Mouse (Mus musculus) limb, embryonic 11.5 days (tissue): ENCODE results near the gene Spink4. TPM values are rescaled to one million over a fixed set of nuclear protein-coding genes. Genes with fewer than 3 reads are reported as not detected.
A peak's percentile ranks its signal among the peaks of the same experiment; 100 is the strongest.

ENCODE experiments used
- ATAC-seq: fragments of 200-750 bp; cut with Nextera tagmentation; 2 replicates; pipeline ENCODE4 v1.8.0; 2017; ENCODE audit warnings: low read depth; ENCODE audit not compliant: insufficient number of reproducible peaks, low FRiP score, low TSS enrichment
- DNase-seq: peaks from one replicate; pipeline ENCODE4 v3.0.0-alpha.2; 2015; ENCODE audit warnings: low spot score
- H3K27ac ChIP-seq: fragments of 300-500 bp; sonication (generic); replicated peaks from 2 replicates; pipeline ENCODE4 v1.5.1; 2014; ENCODE audit warnings: low read depth, mild to moderate bottlenecking, low read length
- H3K27me3 ChIP-seq: fragments of 300-500 bp; sonication (generic); 2 replicates; pipeline ENCODE4 v1.6.1; 2014; ENCODE audit warnings: mild to moderate bottlenecking, low read length, mixed read lengths; ENCODE audit not compliant: control insufficient read depth, insufficient read depth
- H3K36me3 ChIP-seq: fragments of 300-500 bp; sonication (generic); 2 replicates; pipeline ENCODE4 v1.6.1; 2014; ENCODE audit warnings: mild to moderate bottlenecking, low read length, moderate library complexity, mixed read lengths; ENCODE audit not compliant: control insufficient read depth, insufficient read depth
- H3K4me1 ChIP-seq: fragments of 300-500 bp; sonication (generic); 2 replicates; pipeline ENCODE4 v1.6.1; 2014; ENCODE audit warnings: low read length, mixed read lengths; ENCODE audit not compliant: control insufficient read depth, insufficient read depth
- H3K4me2 ChIP-seq: fragments of 300-500 bp; sonication (generic); 2 replicates; pipeline ENCODE4 v1.6.1; 2014; ENCODE audit warnings: low read depth, mild to moderate bottlenecking, moderate library complexity; ENCODE audit not compliant: severe bottlenecking
- H3K4me3 ChIP-seq: fragments of 300-500 bp; sonication (generic); 2 replicates; pipeline ENCODE4 v1.5.1; 2014; ENCODE audit warnings: low read depth, low read length
- H3K9ac ChIP-seq: fragments of 300-500 bp; sonication (generic); 2 replicates; pipeline ENCODE4 v1.6.1; 2014; ENCODE audit warnings: mild to moderate bottlenecking, low read length
- H3K9me3 ChIP-seq: fragments of 300-500 bp; sonication (generic); 2 replicates; pipeline ENCODE4 v1.6.1; 2016; ENCODE audit warnings: low read length; ENCODE audit not compliant: control insufficient read depth
- WGBS: fragments of 180-500 bp; shearing (Covaris S2); extraction: QIAGEN DNeasy Blood & Tissue Kit; methylation state at CpG from one replicate; pipeline ENCODE4 v1.1.7; 2014; 5-methylcytosine and 5-hydroxymethylcytosine counted together
- polyA plus RNA-seq: library from polyadenylated mRNA; unstranded; fragments of >200 nt; fragmentation: Nextera tagmentation; extraction: Ambion mirVana; gene quantifications from 2 replicates; pipeline ENCODE4 v1.2.1, GENCODE M21; 2014

Spink4 gene
- polyA plus RNA-seq, 1 experiment from 2014 or later: not detected

DNA sequence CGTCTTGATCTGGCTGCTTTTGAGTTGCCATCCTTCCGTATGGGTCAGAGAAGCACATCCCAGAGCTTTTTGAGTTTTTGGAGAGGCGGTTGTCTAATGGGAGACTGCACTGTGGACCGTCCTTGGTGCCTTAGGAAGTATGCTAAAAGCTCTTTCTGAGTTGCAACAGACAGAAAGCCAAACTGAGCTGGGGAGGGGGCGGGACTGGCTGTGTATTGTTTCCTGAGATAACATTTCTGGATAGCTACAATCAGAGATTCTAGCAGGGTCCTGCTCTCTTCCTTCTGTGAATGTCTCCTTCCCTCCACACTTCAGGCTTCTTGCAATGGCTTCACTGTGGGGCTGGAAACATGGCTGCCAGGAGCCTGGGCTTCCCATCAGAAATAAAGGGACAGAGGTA lies 42.3 kb upstream of the Spink4 start:
- Histone ChIP-seq H3K4me1 (peaks cover 23% of the 10 kb centered on the region), H3K36me3 (no peaks in the 10 kb centered on the region), H3K4me2 (no peak overlapping the region), H3K4me3 (no peak overlapping the region), H3K27me3 (no peaks in the 10 kb centered on the region), H3K9me3 (no peaks in the 10 kb centered on the region), H3K9ac (no peak overlapping the region), H3K27ac (peak overlapping the region; percentile 45; the same call in 1 of the 2 replicates)
- no peak for ATAC-seq
- no peak for DNase-seq
- WGBS: 85% methylated on average over 5 of the region's 5 CpGs

- H3K4me3 ChIP-seq: no peak overlapping the region
- no peak overlapping the region for H3K27ac ChIP-seq
- H3K9me3 ChIP-seq: no peaks in the 10 kb centered on the region
- H3K4me2 ChIP-seq: no peak overlapping the region
- H3K9ac ChIP-seq: no peak overlapping the region
- DNase-seq: no peak
- WGBS: 85% methylated on average over 10 of the region's 10 CpGs
- no peaks in the 10 kb centered on the region for H3K27me3 ChIP-seq
- no peak for ATAC-seq
- no peaks in the 10 kb centered on the region for H3K4me1 ChIP-seq
- H3K36me3 ChIP-seq: no peaks in the 10 kb centered on the region
These were observed 36.7 kb upstream of the Spink4 start for GRCm38 (mm10) chr4:40883200-40883599.

- ATAC-seq (no peak), DNase-seq (no peak)
- Histone ChIP-seq H3K4me2 (no peak overlapping the region), H3K9ac (no peak overlapping the region), H3K27me3 (no peaks in the 10 kb centered on the region), H3K4me3 (no peak overlapping the region), H3K27ac (no peak overlapping the region), H3K36me3 (no peaks in the 10 kb centered on the region), H3K9me3 (no peaks in the 10 kb centered on the region), H3K4me1 (no peaks in the 10 kb centered on the region)
- 79% methylated on average over 12 of the region's 12 CpGs for WGBS
These were observed 35.3 kb upstream of the Spink4 start for GRCm38 (mm10) chr4:40884282-40885165.

- 88% methylated on average over 2 of the region's 2 CpGs for WGBS
- no peak overlapping the region for H3K4me2 ChIP-seq
- H3K27ac ChIP-seq: no peak overlapping the region
- H3K4me3 ChIP-seq: no peak overlapping the region
- DNase-seq (no peak), ATAC-seq (no peak)
- H3K4me1 ChIP-seq: no peaks in the 10 kb centered on the region
- H3K9me3 ChIP-seq: no peaks in the 10 kb centered on the region
- H3K36me3 ChIP-seq: no peaks in the 10 kb centered on the region
- H3K9ac ChIP-seq: no peak overlapping the region
- no peaks in the 10 kb centered on the region for H3K27me3 ChIP-seq
These were observed 34.7 kb upstream of the Spink4 start for GRCm38 (mm10) chr4:40885166-40885525.

DNA sequence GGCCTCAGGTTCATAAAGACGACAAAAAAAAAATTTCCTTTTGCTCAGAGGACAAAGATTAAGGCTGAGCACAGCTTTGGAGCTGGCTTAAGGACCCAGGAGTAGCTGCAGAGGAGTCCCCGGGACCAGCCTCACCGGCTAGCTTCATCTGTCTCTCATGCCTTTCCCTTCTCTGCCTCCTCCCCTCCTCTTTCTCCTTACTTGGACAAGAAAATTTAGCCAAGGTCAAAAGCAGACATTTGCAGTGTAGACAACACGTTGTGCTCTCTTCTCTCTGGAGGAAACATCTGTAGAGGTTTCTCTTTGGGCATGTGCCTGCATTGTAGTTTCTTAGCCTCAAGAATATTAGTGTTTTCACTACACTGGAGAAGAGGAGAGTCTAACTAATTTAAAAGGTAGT lies 34.0 kb upstream of the Spink4 start:
- 81% methylated on average over 4 of the region's 4 CpGs for WGBS
- DNase-seq (no peak), ATAC-seq (no peak)
- Histone ChIP-seq H3K9me3 (no peaks in the 10 kb centered on the region), H3K4me3 (no peak overlapping the region), H3K36me3 (no peaks in the 10 kb centered on the region), H3K9ac (no peak overlapping the region), H3K27ac (no peak overlapping the region), H3K27me3 (no peaks in the 10 kb centered on the region), H3K4me1 (no peaks in the 10 kb centered on the region), H3K4me2 (no peak overlapping the region)

DNA sequence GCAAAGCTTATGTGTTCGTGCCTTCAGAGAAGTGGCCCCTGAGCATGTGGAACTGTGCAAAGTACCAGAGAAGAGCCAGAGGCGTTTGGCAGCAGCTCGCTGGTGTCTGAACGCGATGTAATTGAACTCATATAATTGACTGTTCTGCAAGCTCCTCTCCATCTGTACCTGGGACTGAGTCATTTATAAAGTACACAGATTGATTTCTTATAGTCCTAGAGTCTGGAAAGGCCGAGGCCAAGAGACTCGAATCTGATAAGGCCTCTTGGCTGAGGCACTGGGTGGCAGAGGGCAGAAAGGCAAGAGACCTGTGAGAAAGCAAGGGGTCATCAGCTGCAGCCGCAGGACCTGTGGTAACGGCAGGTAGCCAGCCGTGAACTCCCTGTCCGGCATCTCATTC lies 31.0 kb upstream of the Spink4 start:
- DNase-seq: no peak
- 79% methylated on average over 11 of the region's 11 CpGs for WGBS
- ATAC-seq: no peak
- no peak overlapping the region for H3K9ac ChIP-seq
- H3K27ac ChIP-seq: no peak overlapping the region
- H3K27me3 ChIP-seq: no peaks in the 10 kb centered on the region
- no peak overlapping the region for H3K4me3 ChIP-seq
- H3K36me3 ChIP-seq: no peaks in the 10 kb centered on the region
- H3K4me2 ChIP-seq: no peak overlapping the region
- no peaks in the 10 kb centered on the region for H3K4me1 ChIP-seq
- H3K9me3 ChIP-seq: no peaks in the 10 kb centered on the region

DNA sequence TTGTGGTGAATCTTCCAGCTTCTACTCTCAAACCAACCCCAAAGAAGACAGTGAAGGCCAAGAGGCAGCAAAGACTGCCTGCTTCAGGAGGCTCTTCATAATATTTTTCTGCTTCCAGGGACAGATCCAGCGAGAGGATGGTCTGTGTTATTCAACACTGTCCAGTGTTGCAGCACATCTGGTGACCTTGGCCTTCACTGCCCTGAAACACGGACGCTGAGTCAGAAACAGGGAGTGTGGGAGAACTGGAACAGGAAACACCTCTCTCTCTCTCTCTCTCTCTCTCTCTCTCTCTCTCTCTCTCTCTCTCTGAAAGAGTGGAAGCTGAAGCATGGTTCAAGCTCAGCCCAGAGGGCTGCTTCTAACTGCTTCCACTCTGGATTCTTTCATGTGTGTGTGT lies 30.6 kb upstream of the Spink4 start:
- H3K4me2 ChIP-seq: no peak overlapping the region
- H3K27me3 ChIP-seq: no peaks in the 10 kb centered on the region
- H3K9ac ChIP-seq: no peak overlapping the region
- WGBS: 52% methylated on average over 3 of the region's 3 CpGs
- no peak for DNase-seq
- no peak overlapping the region for H3K27ac ChIP-seq
- H3K36me3 ChIP-seq: no peaks in the 10 kb centered on the region
- no peaks in the 10 kb centered on the region for H3K9me3 ChIP-seq
- no peaks in the 10 kb centered on the region for H3K4me1 ChIP-seq
- ATAC-seq: no peak
- no peak overlapping the region for H3K4me3 ChIP-seq

GRCm38 (mm10) chr4:40889983-40890382 lies 29.9 kb upstream of the Spink4 start:
- H3K27me3 ChIP-seq: no peaks in the 10 kb centered on the region
- DNase-seq (no peak), ATAC-seq (no peak)
- H3K4me1 ChIP-seq: no peaks in the 10 kb centered on the region
- no peak overlapping the region for H3K4me3 ChIP-seq
- H3K36me3 ChIP-seq: no peaks in the 10 kb centered on the region
- 88% methylated on average over 4 of the region's 4 CpGs for WGBS
- H3K27ac ChIP-seq: no peak overlapping the region
- H3K9me3 ChIP-seq: no peaks in the 10 kb centered on the region
- no peak overlapping the region for H3K9ac ChIP-seq
- H3K4me2 ChIP-seq: no peak overlapping the region

- DNase-seq (no peak), ATAC-seq (no peak)
- Histone ChIP-seq H3K4me1 (no peaks in the 10 kb centered on the region), H3K27me3 (no peaks in the 10 kb centered on the region), H3K27ac (no peak overlapping the region), H3K36me3 (no peaks in the 10 kb centered on the region), H3K9me3 (no peaks in the 10 kb centered on the region), H3K4me3 (no peak overlapping the region), H3K4me2 (no peak overlapping the region), H3K9ac (no peak overlapping the region)
- 81% methylated on average over 5 of the region's 5 CpGs for WGBS
These were observed 28.6 kb upstream of the Spink4 start for GRCm38 (mm10) chr4:40891206-40891605.
